Mouse (Mus musculus) urinary bladder, adult 2 months (tissue): Measurements from ENCODE around the gene Reep6. TPM values are rescaled to one million over a fixed set of nuclear protein-coding genes. Genes with fewer than 3 reads are reported as not detected.

Experiments
- polyA plus RNA-seq: library from polyadenylated mRNA; depleted of rRNA; stranded (reverse); fragments of >200 nt; gene quantifications from 2 replicates; pipeline ENCODE4 v1.2.3, GENCODE M21; 2012; rRNA removed

Reep6 gene
- polyA plus RNA-seq, 1 experiment = 7.7 TPM

Other genes starting within 250 kb of the Reep6 start
- 34.0 and 35.4 TPM in 2 replicates for gene Sbno2, start 224.4 kb upstream of the Reep6 start, polyA plus RNA-seq
- 77.3 and 89.9 TPM in 2 replicates for gene Stk11, start 214.2 kb upstream of the Reep6 start, polyA plus RNA-seq
- gene Atp5d, start 191.3 kb upstream of the Reep6 start, polyA plus RNA-seq = 367 and 372 TPM in 2 replicates
- gene Cbarp, start 189.1 kb upstream of the Reep6 start, polyA plus RNA-seq = 9.2 and 12.2 TPM in 2 replicates
- gene Midn, start 181.7 kb upstream of the Reep6 start, polyA plus RNA-seq = 21.2 and 30.5 TPM in 2 replicates
- gene Cirbp, start 164.0 kb upstream of the Reep6 start, polyA plus RNA-seq = 249 and 276 TPM in 2 replicates
- gene 1600002K03Rik, start 157.0 kb upstream of the Reep6 start, polyA plus RNA-seq = 18.4 and 21.5 TPM in 2 replicates
- gene Efna2, start 150.5 kb upstream of the Reep6 start, polyA plus RNA-seq = 3.0 and 3.3 TPM in 2 replicates
- gene Mum1, start 103.5 kb upstream of the Reep6 start, polyA plus RNA-seq = 36.1 and 37.8 TPM in 2 replicates
- gene Ndufs7, start 80.8 kb upstream of the Reep6 start, polyA plus RNA-seq = 294 and 337 TPM in 2 replicates
- gene Gamt, start 68.9 kb upstream of the Reep6 start, polyA plus RNA-seq = 17.4 and 19.0 TPM in 2 replicates
- gene Dazap1, start 68.5 kb upstream of the Reep6 start, polyA plus RNA-seq = 68.2 and 82.3 TPM in 2 replicates
- 3,215 and 3,453 TPM in 2 replicates for gene Rps15, start 37.5 kb upstream of the Reep6 start, polyA plus RNA-seq
- gene Apc2, start 34.0 kb upstream of the Reep6 start, polyA plus RNA-seq = 0.76 and 1.4 TPM in 2 replicates
- gene 2310011J03Rik, start 9.4 kb upstream of the Reep6 start, polyA plus RNA-seq = 41.8 and 45.6 TPM in 2 replicates
- 9.5 and 9.9 TPM in 2 replicates for gene Pcsk4, start 455 bp upstream of the Reep6 start, polyA plus RNA-seq
- gene Adamtsl5, start 18.5 kb downstream of the Reep6 start, polyA plus RNA-seq = 57.9 and 65.7 TPM in 2 replicates
- 4.5 and 6.4 TPM in 2 replicates for gene Plk5, start 26.5 kb downstream of the Reep6 start, polyA plus RNA-seq
- gene Mex3d, start 57.7 kb downstream of the Reep6 start, polyA plus RNA-seq = 11.2 and 11.5 TPM in 2 replicates
- gene Mbd3, start 69.6 kb downstream of the Reep6 start, polyA plus RNA-seq = 112 and 119 TPM in 2 replicates
- 883 and 983 TPM in 2 replicates for gene Uqcr11, start 76.9 kb downstream of the Reep6 start, polyA plus RNA-seq
- 29.7 and 35.4 TPM in 2 replicates for gene Tcf3, start 103.7 kb downstream of the Reep6 start, polyA plus RNA-seq
- gene Onecut3, start 164.9 kb downstream of the Reep6 start, polyA plus RNA-seq = not detected in 2 replicates
- gene Atp8b3, start 209.2 kb downstream of the Reep6 start, polyA plus RNA-seq = 0.03 TPM in 1 of 2 replicates, not detected in the other
- 21.2 and 26.6 TPM in 2 replicates for gene Rexo1, start 231.6 kb downstream of the Reep6 start, polyA plus RNA-seq
- 11.5 and 11.8 TPM in 2 replicates for gene Klf16, start 247.4 kb downstream of the Reep6 start, polyA plus RNA-seq